Mouse (Mus musculus) skeletal muscle tissue, adult 2 months (tissue): ENCODE results near the gene Ncoa5.

Experiments used
- DNase-seq: peaks from one replicate; pipeline ENCODE4 v3.0.0-alpha.2; 2012; ENCODE audit warnings: low read depth, low spot score

Gene Ncoa5

DNA sequence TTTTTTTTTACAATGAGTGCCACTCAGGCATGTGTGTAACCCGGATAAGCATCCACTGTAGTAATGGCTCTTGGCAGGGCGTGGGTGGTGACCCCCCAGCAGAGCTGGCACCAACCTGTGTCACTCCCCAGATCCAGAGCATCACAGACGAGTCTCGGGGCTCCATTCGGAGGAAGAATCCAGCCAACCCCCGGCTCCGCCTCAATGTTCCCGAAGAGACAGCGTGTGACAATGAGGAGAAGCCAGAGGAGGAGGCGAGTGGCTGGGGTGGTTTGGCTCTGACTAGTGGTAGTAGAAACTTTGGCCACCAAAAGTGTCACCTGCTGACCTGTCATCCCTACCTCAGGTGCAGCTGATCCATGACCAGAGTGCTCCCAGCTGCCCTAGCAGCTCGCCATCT is 38.7 kb downstream of the Ncoa5 start:
- no peak for DNase-seq

DNA sequence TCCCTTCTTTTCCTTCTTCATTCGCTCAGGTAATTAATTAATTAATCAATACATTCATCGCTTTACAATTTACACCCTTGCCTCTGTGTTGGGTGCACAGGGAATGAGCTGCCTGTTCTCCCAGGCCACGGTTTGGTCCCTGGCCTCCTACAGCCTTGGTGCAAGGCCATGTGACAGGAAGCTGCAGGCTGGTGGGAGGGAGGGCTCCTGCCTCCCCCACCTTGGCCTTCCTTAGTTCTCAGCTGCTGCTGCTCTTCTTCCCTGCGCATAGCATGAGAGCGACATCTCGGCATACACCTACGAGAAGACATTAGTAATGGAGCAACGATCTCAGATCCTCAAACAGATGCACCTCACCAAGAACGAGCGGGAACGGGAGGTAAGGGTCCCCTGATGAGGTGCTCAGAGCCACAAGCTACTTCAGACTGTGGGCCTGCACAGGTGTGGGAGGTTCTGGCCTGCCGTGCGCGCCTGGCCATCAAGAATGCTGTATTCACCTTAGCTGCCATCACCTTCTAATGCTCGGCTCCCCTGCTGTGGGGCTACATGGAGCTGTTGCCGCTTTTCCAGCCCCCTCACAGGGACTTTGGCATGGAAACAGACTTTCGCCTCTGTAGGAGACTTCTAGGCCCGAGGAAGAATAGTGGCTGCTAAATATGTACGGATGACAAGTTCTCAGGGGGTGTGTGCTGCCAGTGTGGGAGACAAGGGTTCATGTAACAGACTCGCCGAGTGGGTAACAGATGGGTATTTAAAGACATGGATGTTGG is 39.8 kb downstream of the Ncoa5 start:
- DNase-seq, result no peak

DNA sequence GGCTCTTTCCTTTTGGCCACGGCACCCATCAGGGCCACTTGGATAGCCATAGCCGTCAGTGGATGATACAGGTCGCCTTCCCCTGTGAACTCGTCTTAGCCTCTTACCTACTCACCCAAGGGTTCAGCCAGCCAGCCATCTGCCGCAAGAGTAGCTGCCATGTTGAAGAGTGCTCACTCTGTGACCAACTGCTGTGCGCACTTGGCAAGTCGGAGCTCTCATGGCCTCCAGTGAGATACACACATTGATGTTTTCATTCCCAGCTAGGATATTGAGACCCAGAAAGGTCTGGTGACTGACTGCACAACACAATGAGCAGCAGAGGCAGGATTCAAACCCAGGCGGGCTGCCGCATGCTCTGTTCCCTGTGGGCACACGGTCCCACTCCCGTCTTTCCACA is 40.5 kb downstream of the Ncoa5 start:
- no peak for DNase-seq

DNA sequence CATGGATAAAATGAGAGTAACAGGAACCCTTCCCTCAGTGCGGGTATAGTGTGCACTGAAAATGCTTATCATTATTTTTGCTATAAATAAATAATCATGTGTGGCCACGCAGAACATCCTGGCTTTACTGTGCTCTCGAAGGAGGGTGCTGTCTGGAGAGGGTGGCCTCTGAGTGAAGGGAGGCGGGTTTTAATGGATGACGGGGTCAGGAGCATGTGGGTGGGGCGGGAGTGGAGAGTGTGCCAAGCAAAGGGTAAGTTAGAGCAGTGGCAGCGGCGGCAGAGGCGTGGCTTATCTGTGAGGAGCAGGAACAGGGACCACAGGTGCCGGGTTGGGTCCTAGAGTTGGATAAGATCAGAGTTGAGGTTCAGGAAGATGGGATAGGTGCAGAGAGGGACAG is 42.9 kb downstream of the Ncoa5 start:
- DNase-seq, result no peak

DNA sequence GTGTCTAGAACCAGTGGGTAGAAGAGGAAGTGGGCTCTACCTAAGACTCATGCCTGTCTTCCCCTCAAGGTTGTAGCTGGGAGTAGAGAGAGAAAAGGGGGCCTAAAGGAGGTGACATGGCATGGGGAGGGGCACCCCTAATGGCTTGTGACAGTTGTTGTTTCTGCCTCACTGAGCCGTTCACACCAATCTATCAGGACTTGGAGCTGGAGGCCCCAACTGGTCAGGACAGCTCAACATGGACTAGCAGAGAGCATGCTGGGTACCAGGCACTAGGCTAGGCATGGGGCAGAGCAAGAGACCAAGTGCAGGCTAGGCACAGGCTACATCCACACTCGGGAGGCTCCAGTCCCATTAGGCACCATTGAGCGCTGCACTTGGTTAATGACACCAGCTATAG is 43.6 kb downstream of the Ncoa5 start:
- no peak for DNase-seq

DNA sequence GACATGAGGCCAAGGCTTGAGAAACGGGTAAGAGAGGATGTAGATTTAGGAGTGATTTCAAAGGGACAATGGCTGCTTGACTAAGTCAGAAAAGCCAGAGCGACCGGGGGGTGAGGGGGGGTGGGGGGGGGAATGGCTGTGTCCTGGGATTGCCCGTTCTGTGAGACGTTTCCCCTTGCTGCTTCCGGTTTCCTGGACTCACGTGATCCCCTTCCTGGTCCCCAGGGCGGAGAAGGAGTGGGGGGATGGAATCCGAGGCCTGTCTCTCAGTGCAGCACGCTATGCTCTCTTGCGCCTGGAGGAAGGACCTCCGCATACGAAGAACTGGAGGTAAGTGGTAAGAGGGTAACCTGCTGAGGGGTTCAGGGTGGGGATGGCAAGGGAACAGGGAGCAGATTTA is 45.9 kb downstream of the Ncoa5 start:
- no peak for DNase-seq

DNA sequence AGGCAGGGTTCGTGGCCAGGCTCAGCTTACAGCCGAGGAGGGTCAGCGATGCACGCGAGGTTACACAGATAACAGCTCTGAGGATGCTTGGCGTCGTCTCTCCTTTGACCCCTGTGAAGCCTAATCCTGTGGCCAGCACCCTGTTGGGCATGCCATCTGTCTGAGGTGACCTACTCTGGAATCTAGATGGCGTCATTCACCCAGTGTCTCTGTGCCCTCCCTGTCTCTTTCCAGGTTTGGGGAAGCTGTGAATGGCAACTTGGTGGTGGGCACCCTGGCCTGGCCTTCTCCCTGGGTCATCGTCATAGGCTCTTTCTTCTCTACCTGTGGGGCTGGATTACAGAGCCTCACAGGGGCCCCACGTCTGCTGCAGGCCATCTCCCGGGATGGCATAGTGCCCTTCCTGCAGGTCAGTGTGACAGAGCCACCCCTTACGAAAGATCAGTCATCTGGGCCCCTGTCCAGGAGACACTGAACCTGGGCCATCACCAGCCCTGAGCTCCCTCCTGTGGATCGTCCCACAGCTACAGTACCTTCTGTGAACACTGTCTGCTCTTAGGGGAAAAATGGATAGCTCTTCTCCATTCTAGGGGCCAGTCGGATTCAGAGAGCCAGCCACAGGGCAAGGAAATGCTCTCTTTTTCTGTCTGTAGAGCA is 48.2 kb downstream of the Ncoa5 start:
- DNase-seq, result no peak

DNA sequence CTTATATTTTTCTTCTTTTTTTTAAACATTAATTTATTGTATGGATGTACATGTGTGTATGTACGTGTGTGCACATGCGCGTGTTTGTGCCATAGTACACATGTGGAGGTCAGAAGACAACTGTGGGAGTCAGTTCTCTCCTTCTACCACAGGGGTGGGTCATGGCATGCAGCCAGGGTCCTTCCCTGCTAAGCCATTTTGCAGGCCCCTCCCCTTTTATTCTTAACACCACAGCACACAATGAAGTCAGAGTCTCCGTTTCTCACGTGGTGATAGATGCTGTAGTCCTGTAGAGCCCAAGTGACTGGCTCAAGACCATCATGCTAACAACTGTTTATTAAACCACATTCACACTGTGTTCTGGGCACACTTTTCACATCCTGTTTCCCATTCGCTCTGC is 48.7 kb downstream of the Ncoa5 start:
- DNase-seq, result no peak

DNA sequence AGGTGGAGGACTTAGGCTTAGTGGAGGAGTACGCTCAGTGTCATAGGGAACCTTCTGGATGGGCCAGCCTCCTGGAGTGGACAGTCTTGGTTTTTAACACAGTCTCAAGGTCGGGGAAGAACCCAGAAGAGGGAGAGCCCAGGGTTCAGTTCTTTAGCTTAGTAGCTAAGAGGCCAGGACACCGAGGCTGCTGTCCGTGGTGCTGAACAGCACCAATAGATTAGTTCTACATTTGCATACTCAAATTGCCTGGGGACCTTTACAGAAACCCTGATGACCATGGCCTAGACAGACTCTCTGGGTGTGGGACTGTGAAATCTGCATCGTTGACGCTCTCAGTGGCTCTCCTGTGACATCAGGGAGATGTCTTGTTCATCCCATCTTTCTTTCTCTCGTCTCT is 54.9 kb downstream of the Ncoa5 start:
- DNase-seq, result no peak

DNA sequence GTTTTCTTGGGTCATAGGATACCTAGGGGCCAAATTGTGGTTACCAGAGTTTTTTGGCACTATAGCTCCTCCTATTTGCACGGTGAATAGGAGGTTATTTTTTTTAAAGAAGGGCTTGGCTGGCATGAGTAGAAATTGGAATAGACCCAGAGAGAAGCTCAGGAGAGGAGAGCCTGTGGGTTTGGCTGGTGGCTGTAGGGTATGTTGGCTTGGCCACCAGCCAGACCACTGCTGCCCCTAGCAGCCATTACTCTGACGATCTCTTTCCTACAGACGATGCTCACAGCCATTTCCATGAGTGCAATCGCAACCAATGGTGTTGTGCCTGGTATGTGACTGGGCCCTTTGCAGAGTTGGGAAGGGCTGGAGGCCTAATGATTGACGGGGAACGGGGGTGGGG is 59.1 kb downstream of the Ncoa5 start:
- DNase-seq, result no peak

DNA sequence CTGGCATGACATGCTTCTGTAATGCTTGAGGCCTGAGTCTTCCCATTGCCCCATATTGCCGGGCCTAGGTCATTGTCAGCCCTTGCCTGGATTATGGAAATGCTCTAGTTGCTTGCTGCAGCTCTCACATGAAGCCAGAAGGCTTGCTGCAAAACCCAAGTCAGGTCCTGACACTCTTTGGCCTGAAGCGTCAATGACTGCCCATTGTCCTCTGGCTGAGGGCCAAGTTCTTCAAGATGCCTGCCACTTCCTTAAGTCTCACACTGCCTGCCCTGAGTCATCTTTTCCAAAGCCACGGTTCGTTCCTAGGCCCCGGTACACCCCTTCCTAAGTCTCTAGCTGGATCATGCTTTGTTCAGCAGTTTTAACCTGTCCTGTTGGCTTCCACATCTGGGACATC is 62.0 kb downstream of the Ncoa5 start:
- DNase-seq, result no peak

DNA sequence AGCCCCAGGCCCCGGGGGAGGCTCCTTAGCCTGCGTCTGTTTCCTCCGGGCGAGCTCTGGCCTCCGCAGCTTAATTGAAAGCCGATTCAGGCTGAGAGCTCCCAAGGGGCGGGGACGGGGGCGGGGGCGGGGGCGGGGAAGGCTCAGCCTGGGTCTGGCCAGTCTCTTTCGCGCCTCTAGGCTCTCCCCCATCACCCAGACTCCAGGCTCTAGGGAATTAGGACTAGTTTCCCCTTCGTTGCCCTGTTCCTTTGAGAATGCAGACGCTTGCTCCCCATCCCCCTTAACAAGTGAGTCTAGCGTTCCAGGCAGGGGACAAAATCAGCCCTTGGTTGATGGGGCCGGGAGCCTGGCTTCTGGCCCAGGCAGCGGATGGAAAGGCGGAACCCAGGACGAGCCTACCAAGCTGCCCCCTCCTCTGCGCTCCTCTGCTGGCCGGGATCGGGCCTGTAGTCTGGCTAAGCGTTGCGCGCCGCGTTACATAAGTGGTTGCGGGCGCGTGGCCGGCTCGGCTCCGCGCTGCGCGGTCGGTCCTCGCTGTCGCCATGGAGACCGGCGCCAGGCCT is 64.0 kb downstream of the Ncoa5 start:
- DNase-seq, result no peak

DNA sequence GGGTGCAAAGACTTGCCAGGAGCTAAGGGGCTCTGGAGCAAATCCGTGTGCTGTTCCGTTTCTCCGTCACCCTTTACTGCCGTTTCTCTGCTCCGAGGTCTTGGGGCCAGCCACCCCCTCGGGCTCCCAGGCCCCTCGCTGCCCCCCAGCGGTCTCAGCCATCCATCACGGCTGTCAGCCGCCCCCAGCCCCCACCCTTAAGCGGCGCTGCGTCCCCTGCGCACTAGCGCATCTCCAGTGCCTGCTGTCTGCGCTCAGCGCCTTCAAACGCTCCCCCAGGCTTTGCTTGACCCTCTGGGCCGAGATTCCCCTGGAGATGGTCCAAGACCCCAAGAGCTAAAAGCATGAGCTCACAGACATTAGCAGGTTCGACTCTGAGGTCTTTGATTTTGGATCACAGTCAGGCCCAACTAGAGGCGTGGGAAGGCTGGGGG is 65.3 kb downstream of the Ncoa5 start:
- no peak for DNase-seq

DNA sequence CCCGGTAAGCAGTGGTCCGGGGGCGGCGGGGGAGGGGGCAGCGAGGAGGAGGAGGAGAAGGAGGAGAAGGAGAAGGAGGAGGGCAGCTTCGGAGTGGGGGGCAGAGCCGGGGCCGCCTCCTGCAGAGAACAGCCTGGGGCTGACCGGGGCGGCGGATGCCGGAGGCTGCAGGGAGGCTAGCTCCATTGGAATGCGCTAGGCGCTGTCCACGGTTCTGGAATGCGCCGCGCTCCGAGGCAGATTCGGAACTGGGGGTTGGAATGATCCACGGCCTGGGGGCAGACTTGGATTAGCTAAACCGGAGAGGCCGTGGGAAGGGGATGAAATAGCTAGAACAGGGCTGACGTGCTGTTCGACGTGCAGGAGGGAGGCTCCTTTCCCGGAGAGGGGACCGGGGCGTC is 66.2 kb downstream of the Ncoa5 start:
- no peak for DNase-seq

DNA sequence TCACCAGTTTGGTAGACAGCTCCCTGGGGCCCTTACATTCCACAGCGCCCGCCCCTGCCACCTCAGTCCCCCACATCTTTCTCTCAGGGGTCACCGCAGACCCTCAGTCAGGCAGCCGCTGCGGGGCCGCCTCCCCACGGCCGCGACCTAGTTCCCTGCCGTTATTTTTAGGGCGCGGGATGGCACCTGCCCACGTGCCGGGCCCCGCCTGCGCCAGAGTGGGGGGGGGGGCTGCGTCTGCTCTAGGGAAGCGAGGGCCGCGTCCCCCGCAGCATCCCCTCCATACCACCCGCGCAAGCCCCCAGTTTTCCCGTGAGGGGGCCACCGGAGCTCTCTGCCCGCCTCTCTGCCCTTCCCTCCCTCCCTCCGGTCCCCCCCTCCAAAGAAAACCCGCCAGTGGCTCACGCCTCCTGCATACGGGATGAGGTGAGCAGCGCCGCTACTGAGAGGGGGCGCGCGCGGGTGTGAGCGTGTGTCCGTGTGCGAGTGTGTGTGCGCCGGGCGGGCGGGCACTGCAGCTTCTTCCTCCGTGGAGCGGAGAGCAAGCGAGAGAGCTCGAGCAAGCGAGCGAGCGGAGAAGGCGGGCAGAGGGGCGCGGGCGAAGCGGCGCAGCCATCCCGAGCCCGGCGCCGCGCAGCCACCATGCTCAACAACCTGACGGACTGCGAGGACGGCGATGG is 66.8 kb downstream of the Ncoa5 start:
- DNase-seq, result no peak

DNA sequence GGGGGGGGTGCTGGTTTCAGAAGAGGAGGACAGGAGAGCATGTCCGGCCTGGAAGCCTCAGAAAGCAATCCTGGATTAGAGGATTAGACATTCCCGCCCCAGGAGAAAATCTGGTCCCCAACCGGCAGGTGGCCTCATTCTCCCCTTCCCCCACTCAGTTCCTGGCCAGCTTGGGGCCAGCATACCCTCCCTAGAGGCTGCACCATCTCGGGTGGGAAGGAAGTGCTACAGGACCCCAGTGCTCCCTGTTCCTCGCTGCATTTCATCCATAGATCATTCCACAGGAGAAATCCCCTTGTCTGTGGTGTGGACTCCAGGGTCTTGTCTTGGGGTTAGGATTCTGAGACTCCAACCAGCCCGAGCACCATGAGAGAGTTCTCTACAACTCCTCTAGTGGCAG is 67.5 kb downstream of the Ncoa5 start:
- no peak for DNase-seq

DNA sequence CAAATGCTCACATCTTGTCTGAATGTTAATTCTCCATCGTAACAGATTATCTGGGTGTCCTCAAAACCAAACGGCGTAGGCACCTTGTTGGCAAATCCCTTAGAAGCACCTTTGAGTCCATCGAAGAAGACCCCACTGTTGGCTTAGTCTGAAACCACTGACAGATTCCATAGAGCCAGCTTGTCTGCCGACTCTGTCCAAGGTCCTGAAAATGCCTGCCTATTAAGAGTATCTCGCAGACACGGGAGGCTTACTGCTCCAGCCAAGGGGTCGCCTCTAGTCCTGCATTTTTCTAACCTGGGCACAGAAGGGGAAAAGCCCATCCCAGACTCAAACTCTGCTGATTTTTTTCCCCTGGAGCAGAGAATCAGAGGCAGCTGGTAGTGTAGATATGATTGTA is 68.3 kb downstream of the Ncoa5 start:
- DNase-seq, result no peak

DNA sequence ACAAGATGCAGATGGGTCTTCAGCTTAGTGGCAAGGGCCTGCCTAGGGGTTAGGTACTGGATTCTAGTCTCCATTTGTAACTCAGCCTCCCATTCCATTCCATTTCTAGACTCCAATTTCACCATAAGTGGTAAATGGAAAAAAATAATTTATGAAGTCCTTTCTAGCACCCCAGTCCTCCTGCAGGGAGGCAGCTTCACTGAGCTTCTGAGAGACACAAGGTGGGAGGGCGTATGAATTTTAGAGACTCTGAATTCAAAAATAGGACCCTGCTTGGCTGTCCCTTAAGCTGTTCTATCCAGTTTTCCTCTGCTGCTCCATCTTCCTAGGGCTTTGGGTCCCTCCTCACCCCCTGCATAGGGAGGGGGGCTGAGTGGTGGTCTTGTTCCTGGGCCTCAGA is 69.7 kb downstream of the Ncoa5 start:
- no peak for DNase-seq

DNA sequence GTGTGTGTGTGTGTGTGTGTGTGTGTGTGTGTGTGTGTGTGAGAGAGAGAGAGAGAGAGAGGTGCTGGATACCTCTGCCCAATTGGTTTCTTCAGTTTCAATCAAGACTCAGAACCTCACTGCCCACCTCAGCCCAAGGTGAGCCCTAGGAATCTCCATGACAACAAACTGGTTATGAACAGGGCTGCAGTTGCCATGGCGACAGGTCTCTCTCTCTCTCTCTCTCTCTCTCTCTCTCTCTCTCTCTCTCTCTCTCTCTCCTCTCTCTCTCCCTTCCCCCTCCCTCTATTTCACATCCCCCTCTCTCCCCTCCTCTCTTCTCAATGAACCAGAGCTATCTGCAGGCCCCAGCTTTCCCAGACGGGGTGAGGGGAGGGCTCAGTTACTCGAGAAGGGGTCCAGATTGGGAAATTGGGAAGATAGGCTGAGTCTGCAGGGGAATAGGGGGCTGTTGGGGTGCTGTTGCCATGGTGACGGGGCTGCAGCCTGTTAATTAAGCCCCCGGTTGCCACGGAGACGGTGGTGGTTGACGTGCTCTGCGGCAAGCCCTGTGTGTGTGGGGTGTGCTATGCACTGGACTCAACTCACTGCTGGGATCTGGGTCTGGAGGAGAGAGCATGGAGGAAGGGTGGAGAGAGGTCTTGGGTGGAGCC is 70.3 kb downstream of the Ncoa5 start:
- no peak for DNase-seq

DNA sequence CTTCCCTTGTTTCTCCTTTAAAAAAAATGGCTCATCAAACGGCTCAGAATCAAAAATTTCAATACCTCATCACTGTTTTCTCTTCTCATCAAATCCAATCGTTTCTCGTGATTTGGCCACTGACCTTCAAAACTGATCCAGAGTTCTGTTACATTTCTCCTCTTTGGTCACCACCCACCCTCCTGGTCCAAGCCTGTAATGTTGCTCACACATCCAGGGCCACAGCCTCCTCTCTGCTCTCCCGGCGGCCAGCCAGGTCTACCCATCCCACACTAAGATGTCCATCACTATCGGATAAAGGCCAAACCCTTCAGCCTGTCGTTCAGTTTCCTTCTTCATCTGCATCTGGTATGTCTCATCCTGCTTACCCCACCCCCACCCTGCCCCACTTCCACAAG is 72.5 kb downstream of the Ncoa5 start:
- no peak for DNase-seq

DNA sequence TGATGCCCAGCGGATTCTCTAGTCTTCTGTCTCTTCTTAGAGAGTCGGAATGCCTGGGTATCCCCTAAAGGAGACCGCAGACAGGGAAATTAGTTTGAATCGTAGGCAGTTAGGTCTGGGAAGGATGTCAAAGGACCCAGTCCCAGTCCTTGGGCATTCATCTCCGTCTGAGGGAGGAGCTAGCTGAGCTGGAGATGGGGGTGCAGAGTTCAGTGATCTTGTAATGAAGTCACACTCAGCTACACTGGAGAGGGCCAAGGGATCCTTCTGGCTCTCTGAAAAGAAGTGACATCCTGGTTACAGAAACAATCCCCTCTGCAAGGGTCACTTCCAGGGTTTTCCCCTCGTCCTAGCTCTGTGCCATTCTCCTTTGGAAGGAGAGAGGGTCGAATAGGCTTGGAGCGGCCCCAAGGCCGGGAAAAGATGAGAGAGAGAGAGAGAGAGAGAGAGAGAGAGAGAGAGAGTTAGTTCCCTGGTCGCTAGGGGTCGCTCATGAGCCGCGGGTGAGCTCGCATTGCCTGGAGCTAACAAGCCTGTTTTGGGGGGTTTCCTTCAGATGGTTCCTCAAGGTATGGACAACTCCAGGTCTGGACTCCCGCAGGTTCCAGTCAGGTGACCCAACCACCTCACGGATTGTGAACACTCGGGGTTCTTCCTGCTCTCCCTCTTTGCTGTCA is 73.0 kb downstream of the Ncoa5 start:
- DNase-seq, result no peak
